Mouse (Mus musculus) liver, embryonic 11.5 days (tissue): ENCODE measurements around the gene Vgll4. TPM values are rescaled to one million over a fixed set of nuclear protein-coding genes. Genes with fewer than 3 reads are reported as not detected.

ENCODE experiments used
- ATAC-seq: fragments of 200-750 bp; cut with Nextera tagmentation; replicated peaks from 2 replicates; pipeline ENCODE4 v1.8.0; 2017; ENCODE audit warnings: moderate number of reproducible peaks, mild to moderate bottlenecking, moderate TSS enrichment, moderate library complexity; ENCODE audit not compliant: low FRiP score
- DNase-seq: peaks from one replicate; pipeline ENCODE4 v3.0.0-alpha.2; 2017; ENCODE audit warnings: low spot score
- H3K27ac ChIP-seq: fragments of 300-500 bp; sonication (generic); 2 replicates; pipeline ENCODE4 v1.5.1; 2014; ENCODE audit warnings: mild to moderate bottlenecking, low read depth, low read length, control low read depth
- H3K27me3 ChIP-seq: fragments of 300-500 bp; sonication (generic); replicated peaks from 2 replicates; pipeline ENCODE4 v1.6.1; 2014; ENCODE audit warnings: low read length, mixed read lengths; ENCODE audit not compliant: control insufficient read depth, insufficient read depth
- H3K36me3 ChIP-seq: fragments of 300-500 bp; sonication (generic); 2 replicates; pipeline ENCODE4 v1.6.1; 2014; ENCODE audit warnings: mild to moderate bottlenecking, low read length, moderate library complexity, mixed read lengths; ENCODE audit not compliant: control insufficient read depth, insufficient read depth
- H3K4me1 ChIP-seq: fragments of 300-500 bp; sonication (generic); replicated peaks from 2 replicates; pipeline ENCODE4 v1.6.1; 2014; ENCODE audit warnings: low read length, mixed read lengths; ENCODE audit not compliant: control insufficient read depth, insufficient read depth
- H3K4me2 ChIP-seq: fragments of 300-500 bp; sonication (generic); 2 replicates; pipeline ENCODE4 v1.6.1; 2014; ENCODE audit warnings: mild to moderate bottlenecking, control low read depth, moderate library complexity
- H3K4me3 ChIP-seq: fragments of 300-500 bp; sonication (generic); 2 replicates; pipeline ENCODE4 v1.5.1; 2014; ENCODE audit warnings: low read depth, low read length, control low read depth
- H3K9ac ChIP-seq: fragments of 300-500 bp; sonication (generic); 2 replicates; pipeline ENCODE4 v1.6.1; 2014; ENCODE audit warnings: low read depth, low read length, control low read depth
- H3K9me3 ChIP-seq: fragments of 300-500 bp; sonication (generic); 2 replicates; pipeline ENCODE4 v1.6.1; 2016; ENCODE audit warnings: low read length, inconsistent platforms, mixed read lengths; ENCODE audit not compliant: control insufficient read depth
- WGBS: fragments of 180-500 bp; shearing (Covaris S2); extraction: QIAGEN DNeasy Blood & Tissue Kit; methylation state at CpG from one replicate; pipeline ENCODE4 v1.1.7; 2014; 5-methylcytosine and 5-hydroxymethylcytosine counted together
- polyA plus RNA-seq: library from polyadenylated mRNA; unstranded; fragments of >200 nt; fragmentation: Nextera tagmentation; extraction: Ambion mirVana; gene quantifications from 2 replicates; pipeline ENCODE4 v1.2.1, GENCODE M21; 2014

Vgll4 gene
- polyA plus RNA-seq, 1 experiment from 2014 or later, result 37.8 TPM

DNA sequence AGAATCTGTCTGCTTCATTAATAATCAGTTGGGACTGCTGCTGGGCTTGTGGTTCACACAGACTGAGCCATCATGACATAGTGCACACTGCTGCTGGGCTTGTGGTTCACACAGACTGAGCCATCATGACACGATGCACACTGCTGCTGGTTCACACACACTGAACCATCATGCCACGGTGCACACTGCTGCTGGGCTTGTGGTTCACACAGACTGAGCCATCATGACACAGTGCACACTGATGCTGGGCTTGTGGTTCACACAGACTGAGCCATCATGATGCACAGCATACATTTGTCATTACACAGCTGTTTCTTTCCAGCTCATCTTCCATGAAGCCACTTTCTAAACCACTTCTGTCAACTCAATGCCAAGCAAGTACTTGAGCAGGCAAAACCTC lies 30.1 kb downstream of the Vgll4 start:
- no peak overlapping the region for H3K9ac ChIP-seq
- H3K4me1 ChIP-seq, result no peaks in the 10 kb centered on the region
- H3K4me2 ChIP-seq, result no peak overlapping the region
- DNase-seq (no peak), ATAC-seq (no peak)
- H3K36me3 ChIP-seq, result no peaks in the 10 kb centered on the region
- 65% methylated on average over 2 of the region's 2 CpGs for WGBS
- H3K9me3 ChIP-seq, result no peaks in the 10 kb centered on the region
- H3K27me3 ChIP-seq, result no peaks in the 10 kb centered on the region
- no peak overlapping the region for H3K4me3 ChIP-seq
- H3K27ac ChIP-seq, result no peak overlapping the region

DNA sequence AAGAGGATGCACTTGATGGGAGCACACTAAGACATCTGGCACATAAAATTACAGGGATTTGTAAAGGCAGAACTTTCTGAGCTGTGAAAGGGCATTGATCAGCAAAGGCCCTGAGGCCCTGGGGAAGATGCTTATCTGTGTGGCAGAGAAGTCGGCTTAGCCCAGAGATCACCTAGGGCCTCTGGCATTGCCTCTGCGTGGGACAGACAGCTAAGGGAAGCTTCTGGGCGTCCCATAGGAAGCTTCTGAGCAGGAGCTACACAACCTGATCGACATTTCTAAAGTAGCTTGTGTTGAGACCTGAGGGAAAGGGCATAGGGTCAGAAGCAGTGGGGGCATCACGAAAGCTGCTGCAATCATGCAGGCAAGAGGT lies 32.9 kb downstream of the Vgll4 start:
- Histone ChIP-seq H3K4me1 (no peaks in the 10 kb centered on the region), H3K27ac (no peak overlapping the region), H3K9ac (no peak overlapping the region), H3K4me2 (no peak overlapping the region), H3K27me3 (no peaks in the 10 kb centered on the region), H3K9me3 (no peaks in the 10 kb centered on the region), H3K36me3 (no peaks in the 10 kb centered on the region), H3K4me3 (no peak overlapping the region)
- ATAC-seq, result no peak
- no peak for DNase-seq
- 70% methylated on average over 5 of the region's 5 CpGs for WGBS

DNA sequence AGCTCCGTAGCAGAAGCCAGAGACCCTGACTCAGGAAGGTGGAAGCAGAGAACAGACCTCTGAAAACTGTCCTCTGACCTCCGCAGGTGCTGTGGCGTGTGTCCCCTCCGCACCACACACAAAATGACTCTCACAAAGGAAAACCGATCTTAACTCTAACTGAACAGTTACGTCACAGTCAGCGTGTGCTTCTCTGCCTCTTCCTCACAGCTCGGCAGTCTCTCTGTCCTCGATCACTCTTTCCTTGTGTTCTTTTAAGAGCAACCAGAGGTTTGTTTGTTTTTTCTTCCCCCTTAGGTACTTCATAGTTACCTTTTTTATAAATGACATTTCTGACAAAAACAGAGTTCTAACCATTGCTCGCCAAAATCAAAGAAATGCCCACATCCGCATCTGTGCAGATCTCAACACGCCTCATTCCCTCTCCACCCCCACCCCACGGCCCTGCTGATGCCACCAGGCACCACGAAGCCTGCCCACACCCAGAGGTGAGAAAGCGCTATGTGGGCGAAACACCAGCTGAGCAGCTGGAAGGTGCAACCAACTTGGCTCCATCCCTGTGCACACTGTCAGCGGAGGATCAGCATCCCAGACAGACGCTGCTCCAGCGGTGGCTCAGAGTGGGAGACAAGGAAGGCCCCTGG lies 33.4 kb downstream of the Vgll4 start:
- Histone ChIP-seq H3K36me3 (no peaks in the 10 kb centered on the region), H3K9me3 (no peaks in the 10 kb centered on the region), H3K27ac (no peak overlapping the region), H3K4me3 (no peak overlapping the region), H3K4me1 (no peaks in the 10 kb centered on the region), H3K4me2 (no peak overlapping the region), H3K27me3 (no peaks in the 10 kb centered on the region), H3K9ac (no peak overlapping the region)
- DNase-seq, result no peak
- 76% methylated on average over 19 of the region's 19 CpGs for WGBS
- no peak for ATAC-seq

DNA sequence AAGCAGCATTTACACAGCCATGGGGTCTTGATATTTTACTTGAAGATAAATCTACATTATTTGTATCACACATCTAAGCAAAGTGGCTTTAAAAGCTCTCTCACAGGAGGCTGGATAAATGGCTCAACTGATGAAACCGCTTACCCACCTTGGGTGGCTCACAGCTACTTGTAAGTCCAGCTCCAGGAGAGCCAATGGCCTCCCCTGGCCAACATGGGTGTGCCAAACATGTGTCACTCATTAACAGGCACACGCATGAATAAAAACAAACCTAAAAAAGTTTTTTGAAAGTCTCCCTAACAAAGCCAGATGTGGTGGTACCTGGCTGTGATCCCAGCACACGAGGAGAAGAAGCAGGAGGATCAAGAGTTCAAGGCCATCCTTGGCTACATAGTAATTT lies 34.4 kb downstream of the Vgll4 start:
- no peaks in the 10 kb centered on the region for H3K27me3 ChIP-seq
- H3K27ac ChIP-seq, result no peak overlapping the region
- DNase-seq (no peak), ATAC-seq (no peak)
- H3K9ac ChIP-seq, result no peak overlapping the region
- H3K4me3 ChIP-seq, result no peak overlapping the region
- no peaks in the 10 kb centered on the region for H3K9me3 ChIP-seq
- H3K4me1 ChIP-seq, result no peaks in the 10 kb centered on the region
- no peak overlapping the region for H3K4me2 ChIP-seq
- no peaks in the 10 kb centered on the region for H3K36me3 ChIP-seq
- 81% methylated on average over 3 of the region's 3 CpGs for WGBS

DNA sequence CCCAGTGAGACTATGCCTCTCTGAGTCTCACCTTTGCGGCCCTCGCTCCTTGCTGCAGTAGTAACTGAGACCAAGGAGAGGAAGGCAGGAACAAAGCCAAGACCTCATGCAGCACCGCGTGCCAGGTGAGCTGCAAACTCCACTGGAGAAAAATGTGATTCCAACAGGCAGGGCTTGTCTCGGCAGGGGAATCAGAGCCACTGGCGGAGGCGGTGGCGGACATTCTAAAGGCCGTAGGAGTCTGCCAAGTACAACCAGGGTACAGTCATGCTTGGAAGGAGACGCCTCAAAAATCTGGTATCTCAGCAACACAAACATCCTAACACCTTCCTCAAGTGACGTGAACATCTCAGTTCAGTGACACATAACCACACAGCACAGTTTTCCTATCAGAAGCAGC lies 35.7 kb downstream of the Vgll4 start:
- H3K4me1 ChIP-seq, result no peaks in the 10 kb centered on the region
- no peaks in the 10 kb centered on the region for H3K27me3 ChIP-seq
- no peak for ATAC-seq
- no peaks in the 10 kb centered on the region for H3K36me3 ChIP-seq
- H3K4me3 ChIP-seq, result no peak overlapping the region
- no peak for DNase-seq
- no peaks in the 10 kb centered on the region for H3K9me3 ChIP-seq
- 81% methylated on average over 11 of the region's 11 CpGs for WGBS
- H3K9ac ChIP-seq, result no peak overlapping the region
- H3K4me2 ChIP-seq, result no peak overlapping the region
- H3K27ac ChIP-seq, result no peak overlapping the region

DNA sequence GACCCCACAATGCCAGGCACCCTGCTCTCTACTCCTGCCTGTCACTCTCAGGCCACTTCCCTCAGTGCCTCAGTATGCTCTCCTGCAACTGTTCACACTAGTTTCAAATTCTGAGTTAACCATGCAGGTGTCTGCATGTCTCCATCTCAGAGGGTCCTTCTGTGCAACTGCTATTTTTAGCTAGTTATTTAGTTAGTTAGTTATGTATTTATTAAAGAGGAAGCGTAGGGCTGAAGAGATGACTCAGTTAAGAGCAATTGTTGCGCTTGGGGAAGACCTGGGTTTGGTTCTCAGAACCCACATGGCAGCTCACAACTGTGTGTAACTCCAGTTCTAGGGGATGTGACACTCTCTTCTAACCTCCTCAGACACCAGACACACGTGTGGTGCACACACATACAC lies 36.8 kb downstream of the Vgll4 start:
- Histone ChIP-seq H3K9me3 (no peaks in the 10 kb centered on the region), H3K4me3 (no peak overlapping the region), H3K9ac (no peak overlapping the region), H3K36me3 (no peaks in the 10 kb centered on the region), H3K27ac (no peak overlapping the region), H3K27me3 (no peaks in the 10 kb centered on the region), H3K4me1 (no peaks in the 10 kb centered on the region), H3K4me2 (no peak overlapping the region)
- no peak for DNase-seq
- 80% methylated on average over 3 of the region's 3 CpGs for WGBS
- no peak for ATAC-seq

DNA sequence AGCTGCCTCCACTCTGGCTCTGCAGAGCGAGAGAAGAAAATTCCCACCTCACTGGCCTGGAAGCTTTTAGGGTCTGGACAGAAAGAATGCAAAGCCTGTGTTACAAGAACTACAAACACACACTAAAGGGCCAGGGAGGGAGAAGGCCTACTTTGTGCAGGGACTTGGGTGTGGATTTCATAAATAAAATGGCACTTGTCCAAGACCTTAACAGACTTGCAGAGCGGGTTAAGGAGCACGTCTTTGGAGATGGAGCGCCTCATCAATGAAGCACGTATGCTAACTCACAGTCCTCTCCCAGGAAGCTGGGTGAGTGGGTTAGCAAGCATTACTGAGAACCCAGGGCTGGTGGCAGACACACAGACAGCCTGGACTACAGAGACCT lies 37.7 kb downstream of the Vgll4 start:
- Histone ChIP-seq H3K4me3 (no peak overlapping the region), H3K27me3 (no peaks in the 10 kb centered on the region), H3K9me3 (no peaks in the 10 kb centered on the region; the same call in 1 of the 2 replicates), H3K4me2 (no peak overlapping the region), H3K4me1 (no peaks in the 10 kb centered on the region), H3K36me3 (no peaks in the 10 kb centered on the region), H3K27ac (no peak overlapping the region), H3K9ac (no peak overlapping the region)
- DNase-seq (no peak), ATAC-seq (no peak)
- 83% methylated on average over 5 of the region's 5 CpGs for WGBS

DNA sequence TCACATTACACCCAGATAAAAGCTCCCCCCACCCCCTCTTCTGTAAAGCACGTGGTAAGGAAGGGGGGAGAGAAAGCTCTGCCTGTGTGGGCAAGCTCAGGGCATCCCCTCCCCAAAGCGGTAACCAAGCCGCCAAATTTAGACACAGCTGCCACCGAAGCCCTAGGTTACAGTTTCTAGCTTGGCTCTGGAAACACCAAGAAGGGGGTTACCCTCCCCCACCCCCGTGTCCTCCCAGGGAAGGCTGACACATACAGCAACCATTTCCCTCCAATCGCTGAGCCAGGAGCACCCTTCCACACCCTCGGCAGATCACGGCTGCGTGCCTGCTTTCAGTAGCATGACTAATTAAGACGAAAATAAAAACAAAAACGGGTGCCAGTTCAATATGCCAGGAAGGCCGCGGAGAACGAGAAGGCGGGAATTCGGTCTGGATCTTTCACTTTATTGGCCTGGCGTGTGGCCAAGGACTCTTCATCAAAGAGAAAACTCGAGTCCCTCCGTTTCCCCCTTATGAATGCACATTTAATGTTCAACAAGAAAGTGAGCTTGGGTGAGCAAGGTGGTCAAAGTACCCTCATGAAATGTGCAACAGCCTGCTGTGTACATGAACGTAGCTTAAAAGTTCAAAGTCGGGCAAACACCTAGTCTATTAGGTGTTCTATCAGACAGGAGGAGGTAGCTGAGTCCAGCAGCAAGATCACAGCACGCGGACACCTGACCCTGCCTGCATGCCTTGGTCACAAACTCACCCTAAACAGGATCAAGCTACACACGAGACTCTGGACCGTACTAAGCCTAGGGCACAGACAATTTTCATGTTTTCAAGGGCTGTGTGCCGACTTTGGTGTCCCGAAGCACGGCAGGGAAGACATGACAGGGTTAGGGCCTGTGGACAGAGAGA lies 38.3 kb downstream of the Vgll4 start:
- H3K27me3 ChIP-seq, result no peaks in the 10 kb centered on the region
- H3K4me1 ChIP-seq, result no peaks in the 10 kb centered on the region
- no peaks in the 10 kb centered on the region for H3K36me3 ChIP-seq
- no peak overlapping the region for H3K4me3 ChIP-seq
- 76% methylated on average over 28 of the region's 28 CpGs for WGBS
- ATAC-seq, result no peak
- DNase-seq, result no peak
- no peak overlapping the region for H3K9ac ChIP-seq
- no peak overlapping the region for H3K27ac ChIP-seq
- H3K9me3 ChIP-seq, result no peaks in the 10 kb centered on the region; the same call in 1 of the 2 replicates
- no peak overlapping the region for H3K4me2 ChIP-seq

DNA sequence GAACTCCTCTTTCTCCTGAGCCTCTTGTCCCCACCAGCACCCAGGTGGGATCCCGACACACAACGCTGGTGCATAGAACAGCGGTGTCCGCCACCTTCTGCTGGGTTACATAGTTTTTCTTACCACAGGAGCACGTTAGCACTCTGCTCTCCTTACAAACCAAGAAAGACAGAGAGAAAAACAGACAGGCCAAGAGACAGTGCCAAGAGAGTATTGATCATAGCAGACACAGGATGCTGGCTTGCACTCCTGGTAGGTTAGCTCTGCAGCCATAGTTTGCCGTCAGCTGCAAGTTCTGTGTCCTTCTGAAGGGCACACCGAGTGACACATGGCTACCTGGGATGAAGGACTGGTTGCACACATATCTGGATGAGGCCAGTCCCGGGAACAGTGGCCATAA lies 39.1 kb downstream of the Vgll4 start:
- ATAC-seq, result no peak
- 85% methylated on average over 8 of the region's 8 CpGs for WGBS

More for the DNA sequence above, 39.1 kb downstream of the Vgll4 start:
- Histone ChIP-seq H3K9ac (no peak overlapping the region), H3K4me3 (no peak overlapping the region), H3K4me1 (no peaks in the 10 kb centered on the region), H3K4me2 (no peak overlapping the region), H3K9me3 (no peaks in the 10 kb centered on the region; the same call in 1 of the 2 replicates), H3K27ac (no peak overlapping the region), H3K27me3 (no peaks in the 10 kb centered on the region), H3K36me3 (no peaks in the 10 kb centered on the region)
- DNase-seq, result no peak
